Mouse (Mus musculus) midbrain, embryonic 13.5 days (tissue): ENCODE results near the gene Gjb4. TPM values are rescaled to one million over a fixed set of nuclear protein-coding genes. Genes with fewer than 3 reads are reported as not detected.

Experiments
- ATAC-seq: fragments of 200-750 bp; cut with Nextera tagmentation; 2 replicates; pipeline ENCODE4 v1.8.0; 2017; ENCODE audit warnings: mild to moderate bottlenecking, moderate TSS enrichment, moderate library complexity
- H3K27ac ChIP-seq: fragments of 300-500 bp; sonication (generic); 2 replicates; pipeline ENCODE4 v1.5.1; 2015; ENCODE audit warnings: inconsistent platforms, mild to moderate bottlenecking, moderate library complexity
- H3K27me3 ChIP-seq: fragments of 300-500 bp; sonication (generic); 2 replicates; pipeline ENCODE4 v1.6.1; 2015; ENCODE audit warnings: mild to moderate bottlenecking, inconsistent platforms
- H3K36me3 ChIP-seq: fragments of 300-500 bp; sonication (generic); 2 replicates; pipeline ENCODE4 v1.6.1; 2015; ENCODE audit warnings: mild to moderate bottlenecking, inconsistent platforms
- H3K4me1 ChIP-seq: fragments of 300-500 bp; sonication (generic); replicated peaks from 2 replicates; pipeline ENCODE4 v1.6.1; 2015; ENCODE audit warnings: inconsistent platforms
- H3K4me2 ChIP-seq: fragments of 300-500 bp; sonication (generic); replicated peaks from 2 replicates; pipeline ENCODE4 v1.6.1; 2015; ENCODE audit warnings: moderate library complexity, mild to moderate bottlenecking, inconsistent platforms
- H3K4me3 ChIP-seq: fragments of 300-500 bp; sonication (generic); replicated peaks from 2 replicates; pipeline ENCODE4 v1.5.1; 2015; ENCODE audit warnings: mild to moderate bottlenecking, inconsistent platforms
- H3K9ac ChIP-seq: fragments of 300-500 bp; sonication (generic); replicated peaks from 2 replicates; pipeline ENCODE4 v1.6.1; 2015; ENCODE audit warnings: mild to moderate bottlenecking, inconsistent platforms
- H3K9me3 ChIP-seq: fragments of 300-500 bp; sonication (generic); 2 replicates; pipeline ENCODE4 v1.6.1; 2016; ENCODE audit warnings: mild to moderate bottlenecking, inconsistent platforms
- WGBS: fragments of 180-500 bp; shearing (Covaris S2); methylation state at CpG from one replicate; pipeline ENCODE4 v1.1.7; 2015; 5-methylcytosine and 5-hydroxymethylcytosine counted together
- polyA plus RNA-seq: library from polyadenylated mRNA; unstranded; fragments of >200 nt; fragmentation: Nextera tagmentation; extraction: Ambion mirVana; gene quantifications from 2 replicates; pipeline ENCODE4 v1.2.1, GENCODE M21; 2015

The Gjb4 gene
- polyA plus RNA-seq, 1 experiment from 2014 or later: 0.11 TPM

- no peak overlapping the region for H3K9ac ChIP-seq
- peaks cover 26% of the 10 kb centered on the region for H3K27me3 ChIP-seq
- no peak overlapping the region for H3K4me2 ChIP-seq
- no peaks in the 10 kb centered on the region for H3K4me1 ChIP-seq
- no peaks in the 10 kb centered on the region for H3K36me3 ChIP-seq
- no peaks in the 10 kb centered on the region for H3K9me3 ChIP-seq
- 94% methylated on average over 3 of the region's 3 CpGs for WGBS
- ATAC-seq: no peak
- H3K4me3 ChIP-seq: no peak overlapping the region
- no peak overlapping the region for H3K27ac ChIP-seq
Measured at GRCm38 (mm10) chr4:127323651-127324050, 30.2 kb downstream of the Gjb4 start.

- no peak overlapping the region for H3K4me2 ChIP-seq
- no peaks in the 10 kb centered on the region for H3K36me3 ChIP-seq
- H3K27me3 ChIP-seq: peaks cover 6% of the 10 kb centered on the region; the same call in 1 of the 2 replicates
- WGBS: 4% methylated on average over 3 of the region's 3 CpGs
- no peaks in the 10 kb centered on the region for H3K9me3 ChIP-seq
- H3K27ac ChIP-seq: no peak overlapping the region
- no peaks in the 10 kb centered on the region for H3K4me1 ChIP-seq
- no peak overlapping the region for H3K9ac ChIP-seq
- peak; percentile 68; the same call in 1 of the 2 replicates for ATAC-seq
- H3K4me3 ChIP-seq: no peak overlapping the region
Measured at GRCm38 (mm10) chr4:127319613-127320012, 34.3 kb downstream of the Gjb4 start.

- H3K36me3 ChIP-seq: no peaks in the 10 kb centered on the region
- WGBS: 63% methylated on average over 4 of the region's 4 CpGs
- H3K4me2 ChIP-seq: no peak overlapping the region
- peaks cover 19% of the 10 kb centered on the region for H3K27me3 ChIP-seq
- H3K9ac ChIP-seq: no peak overlapping the region
- H3K4me1 ChIP-seq: peaks cover 16% of the 10 kb centered on the region
- no peak for ATAC-seq
- no peak overlapping the region for H3K27ac ChIP-seq
- H3K4me3 ChIP-seq: no peak overlapping the region
- H3K9me3 ChIP-seq: no peaks in the 10 kb centered on the region
Measured at GRCm38 (mm10) chr4:127317143-127317542, 36.7 kb downstream of the Gjb4 start.

- H3K27ac ChIP-seq: no peak overlapping the region
- H3K9ac ChIP-seq: no peak overlapping the region
- WGBS: 85% methylated on average over 8 of the region's 8 CpGs
- peaks cover 16% of the 10 kb centered on the region for H3K4me1 ChIP-seq
- no peaks in the 10 kb centered on the region for H3K36me3 ChIP-seq
- no peaks in the 10 kb centered on the region for H3K9me3 ChIP-seq
- H3K4me3 ChIP-seq: no peak overlapping the region
- no peak for ATAC-seq
- peaks cover 25% of the 10 kb centered on the region for H3K27me3 ChIP-seq
- no peak overlapping the region for H3K4me2 ChIP-seq
Measured at GRCm38 (mm10) chr4:127315753-127316152, 38.1 kb downstream of the Gjb4 start.

- no peaks in the 10 kb centered on the region for H3K9me3 ChIP-seq
- peak overlapping the region; percentile 81 for H3K4me2 ChIP-seq
- ATAC-seq: no peak
- H3K36me3 ChIP-seq: no peaks in the 10 kb centered on the region
- peak overlapping the region; percentile 47 for H3K4me3 ChIP-seq
- H3K27ac ChIP-seq: no peak overlapping the region
- H3K27me3 ChIP-seq: peaks cover 25% of the 10 kb centered on the region
- peak overlapping the region; percentile 68 for H3K9ac ChIP-seq
- H3K4me1 ChIP-seq: peaks cover 16% of the 10 kb centered on the region
- 39% methylated on average over 9 of the region's 9 CpGs for WGBS
Measured at GRCm38 (mm10) chr4:127314585-127314984, 39.3 kb downstream of the Gjb4 start.

GRCm38 (mm10) chr4:127313861-127314260, 40.0 kb downstream of the Gjb4 start, which contains the start of gene Gja4:
Gene Gja4, minus strand, starts transcription at chr4:127314039.
- WGBS: 0% methylated on average over 25 of the region's 25 CpGs
- no peak within 1 kb of the TSS for H3K27ac ChIP-seq

GRCm38 (mm10) chr4:127312349-127312748, 41.5 kb downstream of the Gjb4 start:
- Histone ChIP-seq H3K4me1 (peaks cover 16% of the 10 kb centered on the region), H3K36me3 (no peaks in the 10 kb centered on the region), H3K27ac (no peak overlapping the region), H3K9ac (no peak overlapping the region), H3K4me2 (peak overlapping the region; percentile 81; the same call in 1 of the 2 replicates), H3K27me3 (peaks cover 25% of the 10 kb centered on the region), H3K9me3 (no peaks in the 10 kb centered on the region), H3K4me3 (no peak overlapping the region)
- WGBS: 65% methylated on average over 24 of the region's 24 CpGs
- no peak for ATAC-seq

More at GRCm38 (mm10) chr4:127313861-127314260, 40.0 kb downstream of the Gjb4 start, which contains the start of gene Gja4:
- H3K27me3 ChIP-seq: peaks cover 25% of the 10 kb centered on the region
- H3K4me2 ChIP-seq: peak within 1 kb of the TSS; percentile 81
- ATAC-seq: peak; percentile 83
- H3K4me3 ChIP-seq: peak within 1 kb of the TSS; percentile 47
- H3K4me1 ChIP-seq: peaks cover 16% of the 10 kb centered on the region
- H3K9me3 ChIP-seq: no peaks in the 10 kb centered on the region
- peak within 1 kb of the TSS; percentile 68 for H3K9ac ChIP-seq
- no peaks in the 10 kb centered on the region for H3K36me3 ChIP-seq

GRCm38 (mm10) chr4:127311561-127311960, 42.3 kb downstream of the Gjb4 start:
- Histone ChIP-seq H3K36me3 (no peaks in the 10 kb centered on the region), H3K27ac (no peak overlapping the region), H3K9me3 (no peaks in the 10 kb centered on the region), H3K27me3 (peaks cover 25% of the 10 kb centered on the region), H3K4me2 (no peak overlapping the region), H3K4me1 (peaks cover 16% of the 10 kb centered on the region), H3K4me3 (no peak overlapping the region), H3K9ac (no peak overlapping the region)
- no peak for ATAC-seq
- WGBS: 62% methylated on average over 9 of the region's 9 CpGs

GRCm38 (mm10) chr4:127306915-127307314, 47.0 kb downstream of the Gjb4 start:
- Histone ChIP-seq H3K27me3 (peaks cover 4% of the 10 kb centered on the region; the same call in 1 of the 2 replicates), H3K4me1 (no peaks in the 10 kb centered on the region), H3K9ac (no peak overlapping the region), H3K4me3 (no peak overlapping the region), H3K27ac (no peak overlapping the region), H3K9me3 (no peaks in the 10 kb centered on the region), H3K4me2 (no peak overlapping the region), H3K36me3 (no peaks in the 10 kb centered on the region)
- WGBS: 59% methylated on average over 2 of the region's 2 CpGs
- ATAC-seq: no peak

GRCm38 (mm10) chr4:127303796-127304195, 50.1 kb downstream of the Gjb4 start:
- WGBS: 88% methylated on average over 3 of the region's 3 CpGs
- H3K9me3 ChIP-seq: no peaks in the 10 kb centered on the region
- no peak for ATAC-seq
- H3K9ac ChIP-seq: no peak overlapping the region
- H3K4me1 ChIP-seq: no peaks in the 10 kb centered on the region
- H3K36me3 ChIP-seq: no peaks in the 10 kb centered on the region
- H3K4me3 ChIP-seq: no peak overlapping the region
- no peak overlapping the region for H3K4me2 ChIP-seq
- no peaks in the 10 kb centered on the region for H3K27me3 ChIP-seq
- no peak overlapping the region for H3K27ac ChIP-seq

Other genes starting within 250 kb of the Gjb4 start
- 20.3 and 21.4 TPM in 2 replicates for gene Tmem35b, start 230.4 kb downstream of the Gjb4 start, polyA plus RNA-seq
- gene Dlgap3, start 184.9 kb downstream of the Gjb4 start, polyA plus RNA-seq: 7.2 and 10.1 TPM in 2 replicates
- gene Smim12, start 110.3 kb downstream of the Gjb4 start, polyA plus RNA-seq: 45.1 and 48.0 TPM in 2 replicates
- 17.8 and 17.9 TPM in 2 replicates for gene Gja4, start 40.0 kb downstream of the Gjb4 start, polyA plus RNA-seq
- gene Gjb3, start 23.2 kb downstream of the Gjb4 start, polyA plus RNA-seq: 0.22 and 0.32 TPM in 2 replicates
- gene Gjb5, start 4.1 kb upstream of the Gjb4 start, polyA plus RNA-seq: 0.09 TPM in 1 of 2 replicates, not detected in the other